Mouse (Mus musculus) layer of hippocampus, adult 8-10 months (tissue): ENCODE measurements around the gene Chn2. TPM values are rescaled to one million over a fixed set of nuclear protein-coding genes. Genes with fewer than 3 reads are reported as not detected.

Experiments
- DNase-seq, 2 experiments: peaks; one replicate each; pipeline ENCODE4 v3.0.0; 2022; ENCODE audit warnings: low spot score in 2 of 2
- total RNA-seq, 4 experiments: library from RNA; stranded (reverse); gene quantifications; 2 replicates each; pipeline ENCODE4 v1.2.4; 2022

The Chn2 gene
- total RNA-seq, 4 experiments from 2014 or later = 22.1 to 26.4 (median 24.1) TPM

GRCm38 (mm10) chr6:54273379-54273730 lies 234.0 kb downstream of the Chn2 start:
- DNase-seq = peak in 1 of 2 experiments; percentile 29

- no peak for DNase-seq
Observed at GRCm38 (mm10) chr6:54277234-54277633, 237.9 kb downstream of the Chn2 start.

GRCm38 (mm10) chr6:54277828-54278227 lies 238.5 kb downstream of the Chn2 start:
- no peak for DNase-seq

- no peak for DNase-seq
Observed at GRCm38 (mm10) chr6:54278613-54279012, 239.3 kb downstream of the Chn2 start.

GRCm38 (mm10) chr6:54279391-54279790 lies 240.0 kb downstream of the Chn2 start:
- DNase-seq = no peak

- no peak for DNase-seq
Observed at GRCm38 (mm10) chr6:54280248-54280647, 240.9 kb downstream of the Chn2 start.

- no peak for DNase-seq
Observed at GRCm38 (mm10) chr6:54283299-54283698, 243.9 kb downstream of the Chn2 start.

- DNase-seq = no peak
Observed at GRCm38 (mm10) chr6:54284167-54284711, 244.9 kb downstream of the Chn2 start.

GRCm38 (mm10) chr6:54286813-54287212 lies 247.5 kb downstream of the Chn2 start:
- DNase-seq = no peak

- no peak for DNase-seq
Observed at GRCm38 (mm10) chr6:54289774-54290500, 250.6 kb downstream of the Chn2 start.

GRCm38 (mm10) chr6:54297231-54297630 lies 257.9 kb downstream of the Chn2 start:
- DNase-seq = no peak

GRCm38 (mm10) chr6:54299417-54299816 lies 260.1 kb downstream of the Chn2 start:
- DNase-seq = peak; percentile 13 to 23

- no peak for DNase-seq
Observed at GRCm38 (mm10) chr6:54305777-54306176, 266.4 kb downstream of the Chn2 start.

- no peak for DNase-seq
Observed at GRCm38 (mm10) chr6:54313071-54313470, 273.7 kb downstream of the Chn2 start.

GRCm38 (mm10) chr6:54318618-54319017 lies 279.3 kb downstream of the Chn2 start:
- DNase-seq = no peak

- no peak for DNase-seq
Observed at GRCm38 (mm10) chr6:54319198-54319597, 279.8 kb downstream of the Chn2 start.

GRCm38 (mm10) chr6:54320236-54320635 lies 280.9 kb downstream of the Chn2 start:
- DNase-seq = no peak

GRCm38 (mm10) chr6:54325246-54325885 lies 286.0 kb downstream of the Chn2 start, which contains the start of gene Prr15:
Prr15 (plus strand) TSS chr6:54325835.
- DNase-seq = no peak

- peak; percentile 18 to 53 for DNase-seq
Observed at GRCm38 (mm10) chr6:54326671-54327625, 287.6 kb downstream of the Chn2 start.

GRCm38 (mm10) chr6:54327626-54328003 lies 288.3 kb downstream of the Chn2 start:
- peak in 1 of 2 experiments; percentile 38 for DNase-seq

GRCm38 (mm10) chr6:54328783-54329182 lies 289.4 kb downstream of the Chn2 start:
- no peak for DNase-seq

GRCm38 (mm10) chr6:54329598-54329997 lies 290.2 kb downstream of the Chn2 start:
- no peak for DNase-seq
